Mouse (Mus musculus) heart, embryonic 11.5 days (tissue): ENCODE results near the gene Tmem185b. TPM values are rescaled to one million over a fixed set of nuclear protein-coding genes. Genes with fewer than 3 reads are reported as not detected.

Experiments
- ATAC-seq: fragments of 200-750 bp; cut with Nextera tagmentation; replicated peaks from 2 replicates; pipeline ENCODE4 v1.8.0; 2017; ENCODE audit warnings: moderate library complexity; ENCODE audit not compliant: insufficient number of reproducible peaks, low FRiP score, low TSS enrichment
- H3K27ac ChIP-seq: fragments of 300-500 bp; sonication (generic); 2 replicates; pipeline ENCODE4 v1.5.1; 2014; ENCODE audit warnings: mild to moderate bottlenecking, low read depth, low read length
- H3K27me3 ChIP-seq: fragments of 300-500 bp; sonication (generic); 2 replicates; pipeline ENCODE4 v1.6.1; 2014; ENCODE audit warnings: mild to moderate bottlenecking, low read length, mixed read lengths; ENCODE audit not compliant: control insufficient read depth, insufficient read depth
- H3K36me3 ChIP-seq: fragments of 300-500 bp; sonication (generic); 2 replicates; pipeline ENCODE4 v1.6.1; 2014; ENCODE audit warnings: mild to moderate bottlenecking, low read length, moderate library complexity, mixed read lengths; ENCODE audit not compliant: control insufficient read depth, insufficient read depth
- H3K4me1 ChIP-seq: fragments of 300-500 bp; sonication (generic); 2 replicates; pipeline ENCODE4 v1.6.1; 2014; ENCODE audit warnings: low read length; ENCODE audit not compliant: control insufficient read depth, insufficient read depth
- H3K4me2 ChIP-seq: fragments of 300-500 bp; sonication (generic); 2 replicates; pipeline ENCODE4 v1.6.1; 2014; ENCODE audit warnings: mild to moderate bottlenecking, moderate library complexity
- H3K4me3 ChIP-seq: fragments of 300-500 bp; sonication (generic); 2 replicates; pipeline ENCODE4 v1.5.1; 2014; ENCODE audit warnings: low read depth, low read length
- H3K9ac ChIP-seq: fragments of 300-500 bp; sonication (generic); 2 replicates; pipeline ENCODE4 v1.6.1; 2014; ENCODE audit warnings: mild to moderate bottlenecking, low read depth, low read length, moderate library complexity
- H3K9me3 ChIP-seq: fragments of 300-500 bp; sonication (generic); replicated peaks from 2 replicates; pipeline ENCODE4 v1.6.1; 2016; ENCODE audit warnings: low read length; ENCODE audit not compliant: control insufficient read depth
- WGBS: fragments of 180-500 bp; shearing (Covaris S2); extraction: QIAGEN DNeasy Blood & Tissue Kit; methylation state at CpG from one replicate; pipeline ENCODE4 v1.1.7; 2014; ENCODE audit not compliant: insufficient replicate concordance; 5-methylcytosine and 5-hydroxymethylcytosine counted together
- polyA plus RNA-seq: library from polyadenylated mRNA; unstranded; fragments of >200 nt; fragmentation: Nextera tagmentation; extraction: Ambion mirVana; gene quantifications from 2 replicates; pipeline ENCODE4 v1.2.1, GENCODE M21; 2014

The Tmem185b gene
- polyA plus RNA-seq, 1 experiment from 2014 or later, result 23.1 TPM

DNA sequence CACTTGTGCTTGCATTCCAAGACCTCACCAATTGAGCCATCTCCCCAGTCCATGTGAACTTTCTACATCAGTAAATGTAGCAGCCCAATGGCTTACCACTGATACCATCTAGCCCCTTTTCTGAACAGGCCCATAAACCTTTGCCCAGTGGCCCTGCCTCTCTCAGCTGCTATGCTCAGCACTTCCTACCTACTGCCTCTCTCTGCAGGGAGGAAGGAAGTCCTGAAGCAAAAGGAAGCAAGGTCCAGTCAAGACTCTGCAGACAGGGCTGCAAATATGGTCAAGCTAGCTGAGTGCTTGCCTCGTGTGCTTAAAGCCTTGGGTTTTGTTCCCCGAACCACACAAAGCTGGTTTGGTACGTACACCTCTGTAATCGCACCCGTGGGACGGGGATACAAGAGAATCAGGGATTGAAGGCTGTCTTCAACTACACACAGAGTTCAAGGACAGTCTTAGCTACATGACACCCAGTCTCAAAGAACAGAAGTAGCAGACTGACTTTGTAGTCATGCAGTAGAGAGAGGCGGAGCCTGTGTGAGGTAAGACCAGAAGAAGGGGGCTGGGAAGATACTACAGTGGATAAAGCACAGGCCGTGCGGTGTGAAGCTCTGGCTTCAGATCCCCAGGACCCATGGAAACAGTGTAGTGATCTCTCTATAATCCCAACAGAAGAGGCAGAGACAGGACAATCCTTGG is 27.3 kb upstream of the Tmem185b start:
- Histone ChIP-seq H3K36me3 (peaks cover 9% of the 10 kb centered on the region; the same call in 1 of the 2 replicates), H3K4me1 (peaks cover 44% of the 10 kb centered on the region), H3K4me3 (no peak overlapping the region), H3K9me3 (no peaks in the 10 kb centered on the region), H3K27me3 (no peaks in the 10 kb centered on the region), H3K9ac (no peak overlapping the region), H3K4me2 (no peak overlapping the region), H3K27ac (no peak overlapping the region)
- no peak for ATAC-seq
- WGBS, result 72% methylated on average over 9 of the region's 9 CpGs

DNA sequence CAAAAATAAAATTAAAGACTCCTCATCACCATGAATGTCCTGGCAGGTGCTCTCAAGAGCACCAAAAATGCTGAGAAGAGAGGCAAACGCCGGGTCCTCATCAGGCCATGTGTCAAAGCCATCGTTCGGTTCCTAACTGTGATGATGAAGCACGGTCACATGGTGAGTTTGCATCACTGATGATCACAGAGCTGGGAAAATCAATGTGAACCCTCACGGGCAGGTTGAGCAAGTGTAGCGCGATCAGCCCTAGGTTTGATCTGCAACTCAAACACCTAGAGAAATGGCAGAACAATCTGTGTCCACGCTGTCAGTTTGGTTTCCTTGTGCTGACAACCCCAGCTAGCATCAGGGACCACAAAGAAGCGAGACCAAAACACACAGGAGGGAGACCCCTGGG is 26.5 kb upstream of the Tmem185b start:
- 92% methylated on average over 10 of the region's 10 CpGs for WGBS
- Histone ChIP-seq H3K4me3 (no peak overlapping the region), H3K4me1 (peaks cover 44% of the 10 kb centered on the region), H3K9me3 (no peaks in the 10 kb centered on the region), H3K4me2 (no peak overlapping the region), H3K27me3 (no peaks in the 10 kb centered on the region), H3K9ac (no peak overlapping the region), H3K36me3 (peaks cover 9% of the 10 kb centered on the region; the same call in 1 of the 2 replicates), H3K27ac (no peak overlapping the region)
- no peak for ATAC-seq

DNA sequence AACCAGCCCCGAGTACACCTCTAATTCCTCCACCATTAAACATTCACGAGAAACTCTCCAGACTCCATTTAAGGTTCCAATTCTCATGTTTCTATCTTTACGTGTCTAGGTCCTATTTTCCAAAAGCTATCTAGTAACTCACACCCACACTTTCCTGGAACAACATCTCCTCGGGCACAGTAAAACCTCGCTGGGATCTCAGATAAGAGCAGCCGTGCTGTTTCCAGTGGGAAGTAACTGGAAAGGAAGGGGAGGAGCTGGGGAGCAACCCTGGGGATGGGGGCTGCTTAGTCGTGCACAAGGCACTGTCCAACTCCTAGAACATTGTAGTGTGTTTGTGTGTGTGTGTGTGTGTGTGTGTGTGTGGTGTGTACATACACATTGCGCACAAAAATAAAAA is 24.1 kb upstream of the Tmem185b start:
- Histone ChIP-seq H3K4me2 (peak overlapping the region; percentile 42), H3K27me3 (no peaks in the 10 kb centered on the region), H3K36me3 (peaks cover 9% of the 10 kb centered on the region; the same call in 1 of the 2 replicates), H3K9ac (no peak overlapping the region), H3K4me1 (peaks cover 41% of the 10 kb centered on the region), H3K4me3 (no peak overlapping the region), H3K9me3 (no peaks in the 10 kb centered on the region), H3K27ac (peak overlapping the region; percentile 70)
- ATAC-seq, result no peak
- 37% methylated on average over 8 of the region's 8 CpGs for WGBS

DNA sequence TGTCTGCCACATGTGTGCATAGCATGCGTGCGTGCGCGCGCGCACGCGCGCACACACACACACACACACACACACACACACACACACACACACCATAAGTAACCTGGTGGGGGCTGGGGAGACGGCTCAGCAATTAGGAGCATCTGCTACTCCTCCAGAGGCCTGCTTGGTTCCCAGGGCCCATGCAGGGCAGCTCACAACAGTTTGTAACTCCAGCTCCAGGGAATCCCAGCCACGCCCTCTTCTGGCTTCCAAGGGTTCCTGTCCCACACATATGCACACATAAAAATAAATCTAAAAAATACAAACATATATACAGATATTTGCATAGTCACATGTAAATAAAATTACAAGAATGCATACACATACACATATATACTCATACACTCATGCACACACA is 23.2 kb upstream of the Tmem185b start:
- Histone ChIP-seq H3K4me1 (peaks cover 35% of the 10 kb centered on the region), H3K27ac (no peak overlapping the region), H3K36me3 (peaks cover 9% of the 10 kb centered on the region; the same call in 1 of the 2 replicates), H3K4me2 (peak overlapping the region; percentile 83), H3K27me3 (no peaks in the 10 kb centered on the region), H3K9me3 (no peaks in the 10 kb centered on the region), H3K4me3 (peak overlapping the region; percentile 85), H3K9ac (peak overlapping the region; percentile 91; the same call in 1 of the 2 replicates)
- ATAC-seq, result no peak
- 84% methylated on average over 11 of the region's 11 CpGs for WGBS

DNA sequence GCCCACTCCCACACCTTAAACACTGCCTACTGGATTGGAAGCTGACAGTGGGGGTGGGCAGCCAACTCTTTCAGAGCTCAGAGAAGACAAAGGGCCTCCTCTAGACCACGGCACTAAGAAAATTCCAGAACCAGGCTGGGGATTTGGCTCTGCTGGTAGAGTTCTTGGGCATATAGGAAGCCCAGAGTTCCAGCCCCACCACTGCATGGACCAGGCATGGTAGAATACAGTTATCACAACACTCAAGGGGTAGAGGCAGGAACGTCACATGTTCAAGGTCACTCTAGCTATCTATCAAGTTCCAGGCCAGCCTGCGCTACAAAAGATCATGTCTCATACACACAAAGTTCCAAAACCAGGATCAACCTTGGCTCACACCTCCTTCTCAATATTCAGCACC is 22.8 kb upstream of the Tmem185b start:
- peaks cover 33% of the 10 kb centered on the region for H3K4me1 ChIP-seq
- peak overlapping the region; percentile 86 for H3K27ac ChIP-seq
- peak overlapping the region; percentile 85 for H3K4me3 ChIP-seq
- peak overlapping the region; percentile 91 for H3K9ac ChIP-seq
- peak overlapping the region; percentile 83 for H3K4me2 ChIP-seq
- ATAC-seq, result no peak
- no peaks in the 10 kb centered on the region for H3K27me3 ChIP-seq
- H3K36me3 ChIP-seq, result peaks cover 9% of the 10 kb centered on the region; the same call in 1 of the 2 replicates
- H3K9me3 ChIP-seq, result no peaks in the 10 kb centered on the region
- 40% methylated on average over 3 of the region's 3 CpGs for WGBS

DNA sequence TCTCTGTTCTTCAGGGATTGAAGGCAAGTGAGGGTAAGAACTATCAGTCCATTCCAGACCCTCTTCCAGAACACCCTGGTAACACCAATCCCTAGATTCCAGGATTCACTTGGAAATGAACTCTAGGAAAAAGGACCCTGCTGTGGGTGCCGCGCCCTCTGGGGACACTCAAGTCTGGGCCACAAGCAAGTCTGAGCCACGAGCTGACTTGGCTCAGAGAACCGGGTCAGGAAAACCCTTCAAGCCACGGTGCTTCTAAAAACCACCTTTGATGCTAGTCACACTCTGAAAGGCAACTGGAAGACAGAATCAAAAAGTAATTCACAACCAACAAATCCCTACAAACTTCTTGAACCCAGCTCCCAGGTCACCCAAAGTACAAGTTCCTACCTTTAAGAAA is 22.2 kb upstream of the Tmem185b start:
- Histone ChIP-seq H3K4me2 (peak overlapping the region; percentile 83), H3K27me3 (no peaks in the 10 kb centered on the region), H3K9ac (peak overlapping the region; percentile 91), H3K9me3 (no peaks in the 10 kb centered on the region), H3K36me3 (peaks cover 9% of the 10 kb centered on the region; the same call in 1 of the 2 replicates), H3K4me1 (peaks cover 30% of the 10 kb centered on the region), H3K4me3 (peak overlapping the region; percentile 85), H3K27ac (peak overlapping the region; percentile 86)
- 8% methylated on average over 5 of the region's 5 CpGs for WGBS
- ATAC-seq, result no peak

DNA sequence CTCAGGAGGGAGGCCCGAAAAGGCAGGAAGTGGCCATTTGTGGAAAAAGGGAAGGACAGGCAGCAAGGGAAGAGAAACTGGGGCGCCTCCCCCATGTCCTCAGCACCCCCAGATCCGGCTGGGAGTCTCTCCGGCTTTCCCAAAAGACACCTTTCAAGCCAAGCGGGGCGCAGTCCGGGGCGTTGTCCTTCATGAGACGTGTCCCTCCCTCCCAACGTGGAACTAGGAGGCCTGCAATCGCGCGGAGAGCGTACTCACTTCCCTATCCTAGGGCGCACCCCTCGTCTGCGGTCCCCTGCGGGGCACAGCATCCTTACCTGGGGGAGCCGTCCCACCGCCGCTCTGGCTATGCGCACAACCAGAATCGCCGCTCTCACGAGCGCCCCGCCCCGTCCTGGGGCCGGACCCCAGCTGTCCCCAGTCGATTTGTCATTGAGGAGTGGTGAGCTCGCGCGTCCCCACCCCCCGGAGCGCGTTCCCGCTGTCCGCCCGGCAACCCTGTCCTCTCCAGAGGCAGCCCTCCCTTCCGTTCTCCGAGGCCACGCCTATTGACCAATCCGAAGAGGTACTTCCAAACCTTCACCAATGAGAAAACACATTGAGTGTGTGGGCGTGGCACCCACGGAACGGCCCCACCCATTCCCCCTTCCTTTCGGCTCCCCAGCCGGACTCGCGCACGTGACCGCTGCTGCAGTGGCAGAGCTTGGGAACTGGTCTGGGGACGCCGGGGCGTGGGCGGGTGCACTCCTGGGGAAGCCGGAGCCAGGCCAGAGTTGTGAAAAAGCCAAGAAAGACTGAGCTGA is 21.5 kb upstream of the Tmem185b start, which contains the start of gene Ralb:
Gene Ralb (minus strand): TSS at position 535 of the 803 bp plus-strand sequence.
- Histone ChIP-seq H3K9ac (peak within 1 kb of the TSS; percentile 91), H3K27me3 (no peaks in the 10 kb centered on the region), H3K4me2 (peak within 1 kb of the TSS; percentile 83), H3K27ac (peak within 1 kb of the TSS; percentile 86), H3K36me3 (peaks cover 9% of the 10 kb centered on the region; the same call in 1 of the 2 replicates), H3K4me1 (peaks cover 31% of the 10 kb centered on the region), H3K4me3 (peak within 1 kb of the TSS; percentile 85), H3K9me3 (no peaks in the 10 kb centered on the region)
- under 1% methylated on average over 57 of the region's 57 CpGs for WGBS
- ATAC-seq, result peak; percentile 97

DNA sequence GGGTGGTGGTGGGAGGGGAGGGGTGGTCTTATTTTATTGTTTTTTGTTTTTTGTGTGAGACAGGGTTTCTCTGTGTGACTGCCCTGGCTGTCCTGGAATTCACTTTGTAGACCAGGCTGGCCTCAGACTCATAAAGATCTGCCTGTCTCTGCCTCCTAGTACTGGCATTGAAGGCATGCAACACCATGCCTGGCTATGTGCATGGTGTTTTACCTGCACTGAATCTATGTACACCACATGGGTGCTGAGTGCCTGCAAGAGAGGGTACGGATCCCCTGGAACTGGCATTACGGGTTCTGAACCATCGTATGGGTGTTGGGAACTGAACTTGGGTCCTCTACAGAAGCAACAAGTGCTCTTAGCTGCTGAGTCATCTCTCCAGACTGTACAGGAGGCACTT is 20.0 kb upstream of the Tmem185b start:
- no peak for ATAC-seq
- peaks cover 41% of the 10 kb centered on the region for H3K4me1 ChIP-seq
- no peaks in the 10 kb centered on the region for H3K27me3 ChIP-seq
- H3K9me3 ChIP-seq, result no peaks in the 10 kb centered on the region
- H3K27ac ChIP-seq, result no peak overlapping the region
- H3K36me3 ChIP-seq, result 0 out of 2 replicates have a peak, but pooled peaks cover 3% of the 10 kb centered on the region
- H3K4me2 ChIP-seq, result no peak overlapping the region
- 87% methylated on average over 3 of the region's 3 CpGs for WGBS
- no peak overlapping the region for H3K9ac ChIP-seq
- H3K4me3 ChIP-seq, result no peak overlapping the region
